Mouse (Mus musculus) spleen, adult 2 months (tissue): ENCODE data around the gene Gins3. TPM values are rescaled to one million over a fixed set of nuclear protein-coding genes. Genes with fewer than 3 reads are reported as not detected.
A peak's percentile ranks its signal among the peaks of the same experiment; 100 is the strongest.

Experiments
- DNase-seq, 2 experiments: peaks; one replicate each; pipeline versions ENCODE4 v3.0.0 to v3.0.0-alpha.2; 2012 to 2021; ENCODE audit warnings: low spot score in 2 of 2, low read depth in 1 of 2
- H3K27ac ChIP-seq: fragments of 200-500 bp; 2 replicates; pipeline ENCODE4 v1.5.1; 2012; ENCODE audit warnings: low read length, inconsistent platforms; ENCODE audit not compliant: insufficient read depth
- H3K27me3 ChIP-seq: fragments of 200-500 bp; 2 replicates; pipeline ENCODE4 v1.6.1; 2012; ENCODE audit warnings: mild to moderate bottlenecking, moderate library complexity, low read length, inconsistent platforms; ENCODE audit not compliant: control insufficient read depth, insufficient read depth
- H3K36me3 ChIP-seq: fragments of 200-500 bp; 2 replicates; pipeline ENCODE4 v1.6.1; 2012; ENCODE audit warnings: mild to moderate bottlenecking, low read length, inconsistent platforms; ENCODE audit not compliant: control insufficient read depth, insufficient read depth
- H3K4me1 ChIP-seq: fragments of 200-500 bp; 2 replicates; pipeline ENCODE4 v1.6.1; 2011; ENCODE audit warnings: inconsistent platforms; ENCODE audit not compliant: control insufficient read depth, insufficient read depth, insufficient read length
- H3K4me3 ChIP-seq: fragments of 200-500 bp; 2 replicates; pipeline ENCODE4 v1.5.1; 2011; ENCODE audit warnings: mild to moderate bottlenecking, inconsistent platforms; ENCODE audit not compliant: insufficient read depth, insufficient read length; ENCODE audit errors: extremely low read depth
- CTCF ChIP-seq: fragments of 200-500 bp; IDR thresholded peaks from 2 replicates; pipeline ENCODE4 v1.5.1; 2011; ENCODE audit warnings: mild to moderate bottlenecking, inconsistent platforms; ENCODE audit not compliant: insufficient read depth, insufficient read length, insufficient replicate concordance; ENCODE audit errors: extremely low read depth
- POLR2A ChIP-seq: fragments of 200-500 bp; IDR thresholded peaks from 2 replicates; pipeline ENCODE4 v1.6.1; 2011; ENCODE audit warnings: low read depth, low read length, inconsistent platforms
- WGBS: fragments of 180-500 bp; shearing (Covaris S2); methylation state at CpG from one replicate; pipeline ENCODE4 v1.1.7; 2018; 5-methylcytosine and 5-hydroxymethylcytosine counted together
- polyA plus RNA-seq: library from polyadenylated mRNA; depleted of rRNA; stranded (reverse); fragments of >200 nt; gene quantifications from 2 replicates; pipeline ENCODE4 v1.2.3, GENCODE M21; 2012; rRNA removed

The Gins3 gene
- 1.8 and 2.1 TPM in 2 replicates for polyA plus RNA-seq

DNA sequence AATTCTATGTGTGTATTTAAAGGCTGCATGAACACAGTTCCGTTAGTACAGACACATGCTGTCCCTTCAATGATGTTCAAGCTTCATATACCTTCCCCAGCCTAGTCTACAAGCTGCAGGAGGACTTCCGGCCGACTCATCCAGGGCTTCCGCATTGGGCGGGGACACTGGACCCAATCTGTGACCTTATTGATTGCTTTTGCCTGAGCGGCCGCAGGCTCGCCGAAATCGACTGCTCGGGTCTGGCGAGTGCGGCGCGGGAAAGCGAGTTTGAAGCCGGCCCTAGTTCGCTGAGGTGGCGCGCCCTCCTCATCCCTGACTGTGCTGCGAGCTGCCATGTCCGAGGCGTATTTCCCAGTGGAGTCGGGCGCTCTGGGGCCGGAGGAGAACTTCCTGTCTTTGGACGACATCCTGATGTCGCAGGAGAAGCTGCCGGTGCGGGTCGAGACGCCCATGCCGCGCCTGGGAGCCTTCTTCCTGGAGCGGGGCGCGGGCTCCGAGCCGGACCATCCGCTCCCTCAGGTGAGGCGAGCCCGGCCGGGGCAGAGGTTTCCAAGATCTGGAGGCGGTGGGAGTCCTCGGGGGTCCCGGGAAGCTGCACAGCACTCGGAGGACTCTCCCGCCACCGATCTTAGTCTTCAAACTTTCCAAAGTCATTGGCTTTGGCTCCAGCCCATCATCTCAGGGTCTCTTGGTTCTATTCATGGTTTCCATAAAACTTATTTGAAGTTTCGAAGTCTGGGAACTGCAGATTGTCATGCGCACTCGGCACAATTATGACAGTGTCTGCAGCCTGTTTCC lies at the start of gene Gins3:
Gene Gins3 (plus strand): TSS at position 192 of the 801 bp plus-strand sequence.
- H3K27me3 ChIP-seq, result no peaks in the 10 kb centered on the region
- WGBS, result 2% methylated on average over 52 of the region's 52 CpGs
- peak within 1 kb of the TSS; percentile 93 for H3K4me3 ChIP-seq
- H3K36me3 ChIP-seq, result no peaks in the 10 kb centered on the region
- H3K4me1 ChIP-seq, result peaks cover 2% of the 10 kb centered on the region; the same call in 1 of the 2 replicates
- DNase-seq, result peak; percentile 82 to 86
- TF ChIP-seq POLR2A (peak; percentile 16; the same call in 1 of the 2 replicates), CTCF (no peak)
- no peak within 1 kb of the TSS for H3K27ac ChIP-seq

DNA sequence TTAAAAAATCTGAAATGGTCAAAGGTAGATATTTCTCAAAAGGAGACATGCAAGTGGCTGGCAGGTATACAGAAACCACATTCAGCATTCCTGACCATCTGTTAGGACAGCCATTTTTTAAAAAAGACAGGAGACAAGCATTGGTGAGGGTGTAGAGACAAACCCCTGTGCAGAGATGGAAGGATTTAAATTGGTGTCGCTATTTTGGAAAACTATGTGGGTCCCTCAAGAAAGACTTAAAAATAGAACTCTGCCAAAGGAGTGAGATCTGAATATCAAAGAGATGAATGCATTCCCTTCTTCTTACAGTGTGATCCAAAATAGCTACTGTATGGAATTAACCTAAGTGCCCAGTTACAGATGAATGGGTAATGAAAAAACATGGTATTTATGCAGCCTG lies 45.9 kb upstream of the Gins3 start:
- 90% methylated on average over 1 of the region's 1 CpGs for WGBS

DNA sequence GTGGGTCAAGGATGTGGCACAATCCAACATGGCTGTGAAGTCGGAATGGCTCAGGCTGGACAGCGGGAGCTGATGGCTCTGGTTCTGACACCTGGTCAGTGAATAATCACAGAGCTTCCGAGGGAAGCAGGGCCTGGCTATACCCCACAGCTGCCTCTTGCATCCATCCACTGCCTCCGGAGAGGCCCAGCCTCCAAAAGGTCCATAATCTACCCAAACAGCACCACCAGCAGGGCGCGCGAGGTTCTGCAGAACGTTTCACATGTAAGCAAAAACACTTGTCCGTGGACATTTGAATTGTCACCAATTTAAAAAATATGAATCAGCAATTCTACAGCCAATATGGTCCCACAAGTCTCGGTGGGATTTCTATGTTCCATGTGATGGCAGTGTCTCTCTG lies 44.0 kb upstream of the Gins3 start:
- Histone ChIP-seq H3K27me3 (no peaks in the 10 kb centered on the region; the same call in 1 of the 2 replicates), H3K4me3 (no peak overlapping the region), H3K36me3 (no peaks in the 10 kb centered on the region), H3K27ac (no peak overlapping the region), H3K4me1 (no peaks in the 10 kb centered on the region)
- TF ChIP-seq CTCF (no peak), POLR2A (no peak)
- no peak for DNase-seq
- 83% methylated on average over 10 of the region's 10 CpGs for WGBS

More for the DNA sequence above, 45.9 kb upstream of the Gins3 start:
- TF ChIP-seq CTCF, result no peak
- no peak for TF ChIP-seq POLR2A
- DNase-seq, result no peak
- no peaks in the 10 kb centered on the region for H3K4me1 ChIP-seq
- H3K4me3 ChIP-seq, result no peak overlapping the region
- H3K27ac ChIP-seq, result no peak overlapping the region
- no peaks in the 10 kb centered on the region for H3K36me3 ChIP-seq
- no peaks in the 10 kb centered on the region; the same call in 1 of the 2 replicates for H3K27me3 ChIP-seq

DNA sequence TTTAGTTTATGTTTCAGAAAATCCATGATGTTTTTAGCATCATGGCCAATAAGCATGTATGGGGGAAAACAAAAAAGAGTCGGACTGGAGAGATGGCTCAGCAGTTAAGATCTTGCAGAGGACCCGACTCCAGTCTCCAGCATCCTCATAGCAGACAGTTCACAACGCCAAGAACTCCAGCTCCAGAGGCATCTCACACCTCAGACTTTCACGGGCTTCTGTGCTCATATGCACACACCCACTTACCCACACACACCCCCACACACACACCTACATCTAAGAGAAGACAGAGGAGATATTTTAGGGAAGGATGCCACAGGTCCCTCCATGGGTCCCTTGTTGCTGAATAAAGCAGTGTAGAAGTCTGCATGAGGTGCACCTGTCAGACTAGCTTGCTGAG lies 42.7 kb upstream of the Gins3 start:
- no peak for TF ChIP-seq CTCF
- TF ChIP-seq POLR2A, result no peak
- WGBS, result 91% methylated on average over 4 of the region's 4 CpGs

DNA sequence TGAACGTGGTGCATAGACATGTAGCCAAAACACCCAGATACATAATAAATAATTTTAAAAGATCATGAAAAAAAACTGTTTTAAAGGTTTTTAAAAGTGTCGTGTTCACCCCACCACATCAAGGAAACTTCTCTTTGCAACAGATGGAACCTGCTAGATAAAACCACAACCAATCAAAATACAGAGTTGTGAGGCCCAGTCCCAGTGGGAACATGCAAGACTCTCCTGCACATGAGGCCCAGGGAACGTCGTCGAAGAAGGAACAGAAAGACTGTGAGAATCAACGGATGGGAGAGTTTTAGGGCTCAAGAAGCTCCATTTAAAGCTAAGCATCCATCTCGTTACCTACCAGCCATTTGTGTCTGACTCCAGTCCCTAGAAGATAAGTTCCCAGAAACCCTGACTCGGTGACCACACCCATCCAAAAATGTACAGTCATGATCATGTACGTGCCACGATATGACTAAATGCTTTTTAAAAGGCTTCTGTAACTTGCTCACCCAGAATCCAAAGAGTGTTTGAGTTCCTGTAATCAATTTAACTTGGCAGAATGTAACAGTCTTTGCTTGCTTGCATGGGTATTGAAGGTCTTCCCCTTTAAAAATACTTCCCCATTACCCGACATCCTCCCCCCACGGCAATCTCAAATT lies 41.0 kb upstream of the Gins3 start:
- no peaks in the 10 kb centered on the region for H3K4me1 ChIP-seq
- TF ChIP-seq POLR2A, result no peak
- 28% methylated on average over 12 of the region's 12 CpGs for WGBS
- no peak for DNase-seq
- no peak overlapping the region for H3K4me3 ChIP-seq
- H3K27me3 ChIP-seq, result no peaks in the 10 kb centered on the region; the same call in 1 of the 2 replicates
- no peaks in the 10 kb centered on the region for H3K36me3 ChIP-seq
- H3K27ac ChIP-seq, result no peak overlapping the region

More for the DNA sequence above, 42.7 kb upstream of the Gins3 start:
- H3K4me3 ChIP-seq, result no peak overlapping the region
- no peaks in the 10 kb centered on the region for H3K4me1 ChIP-seq
- no peak for DNase-seq
- no peaks in the 10 kb centered on the region; the same call in 1 of the 2 replicates for H3K27me3 ChIP-seq
- no peaks in the 10 kb centered on the region for H3K36me3 ChIP-seq
- no peak overlapping the region for H3K27ac ChIP-seq

DNA sequence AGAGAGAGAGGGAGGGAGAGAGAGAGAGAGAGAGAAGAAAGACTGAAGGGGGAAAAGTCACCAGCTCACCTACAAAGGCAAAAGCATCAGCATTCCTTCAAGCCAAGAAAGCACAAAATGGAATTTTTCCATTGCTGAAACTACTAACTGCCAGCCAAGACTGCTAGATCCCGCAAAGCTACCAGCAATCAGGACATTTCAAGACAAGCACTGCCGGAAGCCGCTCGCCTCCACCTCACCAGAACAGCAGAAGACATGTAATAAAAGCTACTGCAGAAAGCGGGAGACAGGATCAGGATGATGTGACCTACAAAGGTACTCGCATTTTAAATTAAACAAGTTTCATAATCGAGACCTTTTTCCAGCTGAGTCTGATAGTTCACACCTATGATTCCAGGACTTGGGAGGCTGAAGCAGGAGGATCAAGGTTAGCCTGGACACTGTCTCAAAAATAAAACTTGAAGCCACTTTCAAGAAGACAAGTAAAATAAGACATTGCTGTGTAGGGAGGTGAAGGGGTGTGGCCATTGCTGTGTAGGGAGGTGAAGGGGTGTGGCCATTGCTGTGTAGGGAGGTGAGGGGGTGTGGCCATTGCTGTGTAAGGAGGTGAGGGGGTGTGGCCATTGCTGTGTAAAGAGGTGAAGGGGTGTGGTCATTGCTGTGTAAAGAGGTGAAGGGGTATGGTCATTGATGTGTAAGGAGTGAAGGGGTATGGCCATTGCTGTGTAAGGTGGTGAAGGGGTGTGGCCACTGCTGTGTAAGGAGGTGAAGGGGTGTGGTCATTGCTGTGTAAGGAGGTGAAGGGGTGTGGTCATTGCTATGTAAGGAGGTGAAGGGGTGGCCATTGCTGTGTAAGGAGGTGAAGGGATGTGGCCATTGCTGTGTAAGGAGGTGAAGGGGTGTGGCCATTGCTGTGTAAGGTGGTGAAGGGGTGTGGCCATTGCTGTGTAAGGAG lies 39.5 kb upstream of the Gins3 start:
- no peak overlapping the region for H3K4me3 ChIP-seq
- 93% methylated on average over 7 of the region's 7 CpGs for WGBS
- H3K4me1 ChIP-seq, result no peaks in the 10 kb centered on the region
- H3K36me3 ChIP-seq, result no peaks in the 10 kb centered on the region
- H3K27ac ChIP-seq, result no peak overlapping the region
- H3K27me3 ChIP-seq, result no peaks in the 10 kb centered on the region; the same call in 1 of the 2 replicates
- no peak for DNase-seq
- TF ChIP-seq POLR2A, result no peak
- no peak for TF ChIP-seq CTCF
